Mouse (Mus musculus): Measurements from ENCODE around the gene Nmur1.

The Nmur1 gene

DNA sequence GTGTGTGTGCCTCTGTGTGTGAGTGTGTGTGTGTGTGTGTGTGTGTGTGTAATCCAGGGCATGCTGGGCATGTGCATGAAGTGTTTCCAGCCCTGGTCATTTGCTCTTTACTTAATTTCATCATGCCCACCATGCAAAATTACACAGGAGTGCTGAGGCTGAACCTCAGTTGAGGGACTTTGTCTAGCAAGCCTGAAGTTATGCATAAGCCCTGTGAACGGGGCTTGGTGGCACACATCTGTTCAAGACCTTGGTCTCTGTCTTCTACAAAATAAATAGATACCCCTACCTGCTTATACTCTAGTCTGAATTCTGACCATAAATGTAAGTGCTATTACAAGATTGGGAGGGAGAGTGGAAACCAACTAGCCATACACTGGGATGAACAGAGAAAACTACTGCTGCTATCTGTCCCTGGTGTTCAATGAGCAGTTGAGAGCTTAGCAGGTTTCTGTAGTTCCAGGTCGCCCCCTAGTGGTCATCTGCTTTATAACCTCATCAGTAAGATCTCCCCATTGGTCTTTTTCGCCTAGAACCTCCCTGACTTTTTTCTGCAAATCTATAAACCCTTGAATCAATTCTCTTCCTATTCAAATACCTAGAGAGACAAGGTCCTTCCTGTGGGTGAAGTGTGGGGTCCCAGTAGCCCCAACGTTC is 86.7 kb downstream of the Nmur1 start:
- in situ Hi-C loops (cut with MboI; ENCODE audit: low sequenced_read_pairs) = loop anchor here (5.0 kb wide), 1 partner anchor 162 kb away; no protein-coding TSS in a partner anchor

DNA sequence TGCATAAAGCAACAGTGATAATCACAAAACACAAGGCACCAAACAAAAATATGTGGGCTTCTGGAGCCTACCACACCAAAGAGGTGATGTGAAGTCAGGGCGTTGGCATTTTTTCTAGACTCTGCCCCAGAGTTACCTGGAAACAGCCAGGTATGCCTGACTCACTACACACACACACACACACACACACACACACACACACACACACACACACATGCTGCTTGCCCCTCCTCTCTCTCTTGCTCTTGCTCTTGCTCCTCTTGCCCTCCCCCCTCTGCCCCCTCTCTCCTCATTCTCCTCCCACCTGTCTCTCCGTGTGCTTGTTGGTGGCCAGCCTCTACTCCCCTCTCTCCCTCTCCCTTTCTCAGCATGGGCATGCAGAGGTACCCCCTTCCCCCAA is 89.7 kb downstream of the Nmur1 start:
- in situ Hi-C loops (cut with MboI; ENCODE audit: low sequenced_read_pairs) = loop anchor here (5.0 kb wide), 1 partner anchor 159 kb away; no protein-coding TSS in a partner anchor
